Mouse (Mus musculus) lung, adult 2 months (tissue): ENCODE results near the gene Zfp691.

Experiments
- CTCF ChIP-seq: fragments of 200-500 bp; IDR thresholded peaks from 2 replicates; pipeline ENCODE4 v1.5.1; 2011; ENCODE audit warnings: mild to moderate bottlenecking, low read length, control low read depth; ENCODE audit not compliant: insufficient read depth
- POLR2A ChIP-seq: fragments of 200-500 bp; IDR thresholded peaks from 2 replicates; pipeline ENCODE4 v1.6.1; 2011; ENCODE audit warnings: low read depth, mild to moderate bottlenecking, control low read depth, low read length, borderline replicate concordance; ENCODE audit errors: extremely low read depth

- TF ChIP-seq CTCF: no peak
- TF ChIP-seq POLR2A: no peak
These were observed 15.4 kb upstream of the Zfp691 start for GRCm38 (mm10) chr4:119189392-119189791.
